Mouse (Mus musculus) liver, postnatal 0 days (tissue): ENCODE results near the gene Tnfaip8l1. TPM values are rescaled to one million over a fixed set of nuclear protein-coding genes. Genes with fewer than 3 reads are reported as not detected.

Experiments used
- ATAC-seq: fragments of 200-750 bp; cut with Nextera tagmentation; 2 replicates; pipeline ENCODE4 v1.8.0; 2017; ENCODE audit warnings: mild to moderate bottlenecking, moderate library complexity
- DNase-seq: peaks from one replicate; pipeline ENCODE4 v3.0.0-alpha.2; 2016
- H3K27ac ChIP-seq: fragments of 300-500 bp; sonication (generic); 2 replicates; pipeline ENCODE4 v1.5.1; 2014; ENCODE audit warnings: antibody characterized with exemption, moderate library complexity, mild to moderate bottlenecking, low read depth
- H3K27me3 ChIP-seq: fragments of 300-500 bp; sonication (generic); 2 replicates; pipeline ENCODE4 v1.6.1; 2014; ENCODE audit warnings: low read length, control low read depth, mixed read lengths; ENCODE audit not compliant: insufficient read depth
- H3K36me3 ChIP-seq: fragments of 300-500 bp; sonication (generic); replicated peaks from 2 replicates; pipeline ENCODE4 v1.6.1; 2014; ENCODE audit warnings: mild to moderate bottlenecking, control low read depth, low read length, moderate library complexity, mixed read lengths; ENCODE audit not compliant: insufficient read depth
- H3K4me1 ChIP-seq: fragments of 300-500 bp; sonication (generic); 2 replicates; pipeline ENCODE4 v1.6.1; 2014; ENCODE audit warnings: antibody characterized with exemption, mild to moderate bottlenecking, control low read depth; ENCODE audit not compliant: insufficient read depth
- H3K4me2 ChIP-seq: fragments of 300-500 bp; sonication (generic); 2 replicates; pipeline ENCODE4 v1.6.1; 2014; ENCODE audit warnings: low read depth, mild to moderate bottlenecking, low read length, moderate library complexity, mixed read lengths
- H3K4me3 ChIP-seq: fragments of 300-500 bp; sonication (generic); 2 replicates; pipeline ENCODE4 v1.5.1; 2014; ENCODE audit warnings: low read depth, low read length
- H3K9ac ChIP-seq: fragments of 300-500 bp; sonication (generic); replicated peaks from 2 replicates; pipeline ENCODE4 v1.6.1; 2014; ENCODE audit warnings: mild to moderate bottlenecking, moderate library complexity
- H3K9me3 ChIP-seq: fragments of 300-500 bp; sonication (generic); 2 replicates; pipeline ENCODE4 v1.6.1; 2016; ENCODE audit warnings: mild to moderate bottlenecking, control low read depth, low read length, mixed read lengths
- CTCF ChIP-seq: sonication (generic); IDR thresholded peaks from 2 replicates; pipeline ENCODE4 v1.5.1; 2016; ENCODE audit warnings: antibody characterized with exemption, low read depth
- EP300 ChIP-seq: IDR thresholded peaks from 2 replicates; pipeline ENCODE4 v1.6.1; 2016; ENCODE audit warnings: antibody characterized with exemption, low read depth, mild to moderate bottlenecking
- WGBS: fragments of 180-500 bp; shearing (Covaris S2); extraction: QIAGEN DNeasy Blood & Tissue Kit; methylation state at CpG from one replicate; pipeline ENCODE4 v1.1.7; 2014; ENCODE audit not compliant: insufficient replicate concordance; 5-methylcytosine and 5-hydroxymethylcytosine counted together
- polyA plus RNA-seq: library from polyadenylated mRNA; unstranded; fragments of >200 nt; fragmentation: Nextera tagmentation; extraction: Ambion mirVana; gene quantifications from 2 replicates; pipeline ENCODE4 v1.2.1, GENCODE M21; 2015

Tnfaip8l1 gene
- polyA plus RNA-seq, 1 experiment from 2014 or later: 3.3 TPM

DNA sequence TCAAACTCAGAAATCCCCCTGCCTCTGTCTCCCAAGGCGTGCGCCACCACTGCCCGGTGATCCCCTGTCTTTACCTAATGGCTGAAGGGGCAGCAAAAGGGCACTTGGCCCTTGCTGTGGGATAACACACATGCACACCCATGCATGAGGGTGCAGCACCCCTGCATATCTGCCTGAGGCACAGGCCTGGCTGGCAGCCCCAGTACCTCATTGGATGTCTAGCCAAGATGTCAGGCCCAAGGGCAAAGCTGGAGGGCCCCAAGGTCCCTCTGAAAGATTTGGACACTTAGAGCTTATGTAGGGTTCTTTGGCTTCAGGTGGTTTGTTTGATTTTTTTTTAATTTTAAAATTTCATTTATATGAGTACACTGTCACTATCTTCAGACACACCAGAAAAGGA is 13.1 kb downstream of the Tnfaip8l1 start:
- TF ChIP-seq EP300 (no peak), CTCF (no peak)
- Histone ChIP-seq H3K9ac (no peak overlapping the region), H3K4me1 (peaks cover under 1% of the 10 kb centered on the region; the same call in 1 of the 2 replicates), H3K27me3 (no peaks in the 10 kb centered on the region), H3K9me3 (no peaks in the 10 kb centered on the region), H3K4me2 (no peak overlapping the region), H3K4me3 (no peak overlapping the region), H3K36me3 (peaks cover 29% of the 10 kb centered on the region), H3K27ac (no peak overlapping the region)
- WGBS: 92% methylated on average over 3 of the region's 3 CpGs
- DNase-seq: no peak
- no peak for ATAC-seq

DNA sequence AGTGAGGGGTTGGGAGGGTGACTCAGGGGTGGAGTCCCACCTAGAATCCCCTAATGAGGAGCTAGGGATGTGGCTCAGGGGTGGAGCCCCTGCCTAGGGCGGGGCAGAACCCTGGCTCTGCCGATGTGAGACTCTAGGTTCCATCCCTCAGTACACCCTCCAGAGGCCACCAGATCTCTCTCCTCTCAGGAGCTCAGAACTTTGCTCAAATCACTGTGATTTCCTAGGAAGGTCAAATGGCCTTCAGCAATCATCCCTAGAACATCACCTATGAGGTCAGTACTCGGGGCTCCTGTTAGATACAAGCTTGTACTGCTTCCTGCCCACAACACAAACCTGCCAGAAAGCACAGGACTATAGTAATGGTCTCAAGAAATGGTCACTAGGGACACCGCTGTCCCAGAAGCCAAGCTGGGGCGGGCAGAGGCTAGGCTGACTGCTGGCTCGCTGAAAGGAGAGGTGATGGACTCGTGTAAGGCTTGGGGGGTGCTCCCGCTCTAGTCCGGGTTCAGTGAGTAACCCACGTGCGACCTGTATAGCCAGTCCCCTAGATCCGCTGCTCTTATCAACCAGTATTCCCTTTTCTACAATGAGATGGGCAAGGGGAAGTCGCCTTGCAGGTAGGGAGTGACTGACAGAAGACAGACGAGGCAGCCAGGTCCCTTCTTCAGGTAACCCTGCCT is 20.8 kb downstream of the Tnfaip8l1 start:
- H3K27ac ChIP-seq: peak overlapping the region; percentile 80

DNA sequence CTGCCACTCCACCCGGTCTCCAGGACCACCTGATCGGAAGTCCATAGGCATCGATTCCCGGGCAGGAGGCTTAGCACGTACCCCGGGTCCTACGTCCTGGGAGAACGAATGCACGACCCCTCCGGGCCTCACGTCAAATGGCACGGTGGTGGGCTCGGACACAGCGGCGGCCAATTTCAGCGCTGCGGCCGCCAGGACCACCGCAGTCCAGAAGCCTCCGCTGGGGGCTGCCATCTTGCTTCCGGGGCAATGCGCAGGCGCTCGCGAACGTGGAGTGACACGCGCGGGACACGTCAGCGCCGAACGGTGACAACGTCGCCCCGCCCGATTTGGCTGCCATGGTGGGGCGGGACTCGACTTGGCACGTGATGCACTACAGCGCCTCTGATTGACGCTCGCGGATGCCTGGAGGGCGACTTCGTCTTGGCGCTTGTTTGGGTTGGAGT is 21.4 kb downstream of the Tnfaip8l1 start, which contains the start of gene Mydgf:
TSS of gene Mydgf (minus strand) at position 263 of the 446 bp plus-strand sequence.
- WGBS: under 1% methylated on average over 47 of the region's 47 CpGs
- H3K27me3 ChIP-seq: no peaks in the 10 kb centered on the region
- H3K36me3 ChIP-seq: peaks cover 28% of the 10 kb centered on the region
- ATAC-seq: peak; percentile 96
- peaks cover 20% of the 10 kb centered on the region for H3K4me1 ChIP-seq
- TF ChIP-seq EP300 (no peak), CTCF (0 out of 2 replicates have a peak, but pooled peaks have one; percentile 9)
- no peaks in the 10 kb centered on the region for H3K9me3 ChIP-seq
- peak within 1 kb of the TSS; percentile 87 for H3K4me3 ChIP-seq
- peak within 1 kb of the TSS; percentile 94 for H3K4me2 ChIP-seq
- peak; percentile 97 for DNase-seq
- H3K27ac ChIP-seq: peak within 1 kb of the TSS; percentile 80
- peak within 1 kb of the TSS; percentile 86 for H3K9ac ChIP-seq

More for the DNA sequence above, 20.8 kb downstream of the Tnfaip8l1 start:
- H3K9ac ChIP-seq: peak overlapping the region; percentile 86
- ATAC-seq (peak; percentile 51), DNase-seq (no peak)
- H3K4me2 ChIP-seq: peak overlapping the region; percentile 94
- peaks cover 20% of the 10 kb centered on the region for H3K4me1 ChIP-seq
- H3K4me3 ChIP-seq: peak overlapping the region; percentile 87
- H3K9me3 ChIP-seq: no peaks in the 10 kb centered on the region
- whole genome bisulfite sequencing: 1% methylated on average over 14 of the region's 14 CpGs
- H3K36me3 ChIP-seq: peaks cover 30% of the 10 kb centered on the region
- H3K27me3 ChIP-seq: no peaks in the 10 kb centered on the region
- TF ChIP-seq EP300: no peak
- TF ChIP-seq CTCF: no peak

DNA sequence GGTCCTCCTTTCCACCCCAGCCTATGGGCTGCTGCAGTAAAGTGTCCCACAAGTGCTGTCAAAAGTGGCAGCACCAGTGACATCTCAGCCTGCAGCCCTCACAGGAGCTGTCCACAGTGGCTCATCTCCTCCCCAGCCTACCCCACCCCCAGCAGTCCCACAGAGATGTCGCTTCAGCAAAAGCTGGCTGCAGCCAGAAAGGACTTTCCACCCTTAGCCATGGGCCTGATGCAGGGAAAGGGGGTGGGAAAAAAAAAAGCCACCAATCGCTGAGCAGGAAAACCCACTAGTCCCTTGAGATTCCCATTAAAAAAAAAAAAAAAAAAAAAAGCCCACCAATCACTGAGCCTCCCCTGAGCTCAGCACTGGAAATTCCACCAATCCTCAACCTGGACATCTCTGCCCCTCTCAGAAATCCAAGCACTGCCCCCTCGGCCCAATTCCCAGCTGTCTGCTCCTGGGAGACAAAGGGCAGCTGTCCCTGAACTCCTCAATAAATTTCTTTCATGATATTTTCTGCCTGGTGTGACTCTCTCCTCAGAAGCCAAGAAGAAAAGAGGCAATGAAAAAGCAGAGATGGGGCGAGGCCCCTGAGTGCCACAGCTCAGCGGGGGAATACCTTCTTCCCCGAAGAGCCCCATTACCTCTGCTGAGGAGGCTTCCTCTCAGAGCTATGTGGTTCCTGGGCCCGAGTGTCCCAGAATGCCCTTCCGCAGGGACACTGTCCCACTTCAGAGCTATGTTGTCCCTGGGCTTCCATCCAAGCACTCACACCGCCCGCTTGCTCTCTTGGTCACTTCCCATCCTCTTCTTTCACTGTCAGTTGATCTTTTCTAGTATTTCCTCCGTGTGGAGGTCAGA is 23.2 kb downstream of the Tnfaip8l1 start:
- ATAC-seq (no peak), DNase-seq (no peak)
- Histone ChIP-seq H3K27me3 (no peaks in the 10 kb centered on the region), H3K4me3 (no peak overlapping the region), H3K27ac (peak overlapping the region; percentile 44; the same call in 1 of the 2 replicates), H3K9ac (no peak overlapping the region), H3K4me2 (no peak overlapping the region), H3K4me1 (peaks cover 20% of the 10 kb centered on the region), H3K36me3 (peaks cover 27% of the 10 kb centered on the region), H3K9me3 (no peaks in the 10 kb centered on the region)
- WGBS: 56% methylated on average over 11 of the region's 11 CpGs
- TF ChIP-seq EP300 (no peak), CTCF (no peak)

DNA sequence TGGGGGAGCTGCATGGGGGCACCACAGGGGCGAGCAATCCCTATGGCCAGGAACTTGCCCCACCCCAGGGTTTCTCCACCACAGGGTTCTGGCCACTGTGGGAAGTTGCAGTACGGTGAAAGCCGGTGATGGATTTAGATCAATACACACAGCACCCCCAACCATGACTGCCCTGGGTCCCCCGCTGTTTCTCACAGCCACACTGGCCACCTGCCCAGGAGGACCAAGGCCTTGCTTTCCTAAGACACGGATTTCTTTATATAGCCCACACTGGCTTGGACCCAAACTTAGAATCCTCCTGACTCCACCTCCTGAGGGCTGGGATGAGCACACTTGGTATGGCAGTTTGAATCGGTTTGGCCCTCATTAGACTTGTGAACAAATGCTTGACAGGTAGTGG is 29.0 kb downstream of the Tnfaip8l1 start:
- H3K9ac ChIP-seq: no peak overlapping the region
- DNase-seq (no peak), ATAC-seq (no peak)
- H3K9me3 ChIP-seq: no peaks in the 10 kb centered on the region
- WGBS: 83% methylated on average over 6 of the region's 6 CpGs
- no peak overlapping the region for H3K4me3 ChIP-seq
- TF ChIP-seq CTCF (no peak), EP300 (no peak)
- no peaks in the 10 kb centered on the region for H3K27me3 ChIP-seq
- no peak overlapping the region for H3K27ac ChIP-seq
- no peak overlapping the region for H3K4me2 ChIP-seq
- H3K4me1 ChIP-seq: peaks cover 5% of the 10 kb centered on the region
- peaks cover 45% of the 10 kb centered on the region for H3K36me3 ChIP-seq

DNA sequence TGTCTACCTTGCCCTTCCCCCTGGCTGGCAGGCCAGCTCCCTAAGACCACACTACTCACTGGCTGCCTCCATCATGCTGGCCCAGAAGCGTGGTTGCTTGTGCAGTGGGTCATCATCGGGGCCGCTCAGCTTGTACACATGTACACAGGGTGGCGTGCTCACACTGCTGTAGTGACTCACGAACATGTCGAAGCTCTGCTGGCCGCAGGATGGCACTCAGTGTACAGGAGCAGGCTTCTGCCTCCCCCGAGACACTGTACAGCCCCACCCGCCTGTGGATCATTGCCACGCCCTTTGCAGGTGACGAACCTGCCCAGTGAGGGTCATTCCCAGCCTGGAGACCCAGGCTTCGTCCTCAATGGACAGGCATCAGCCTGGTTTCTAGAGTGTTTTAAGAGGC is 32.1 kb downstream of the Tnfaip8l1 start:
- WGBS: 76% methylated on average over 12 of the region's 12 CpGs
- peaks cover 66% of the 10 kb centered on the region for H3K36me3 ChIP-seq
- peak; percentile 28; the same call in 1 of the 2 replicates for ATAC-seq

More for the DNA sequence above, 32.1 kb downstream of the Tnfaip8l1 start:
- H3K27me3 ChIP-seq: no peaks in the 10 kb centered on the region
- no peak overlapping the region for H3K4me2 ChIP-seq
- H3K9me3 ChIP-seq: no peaks in the 10 kb centered on the region
- TF ChIP-seq CTCF: no peak
- TF ChIP-seq EP300: no peak
- 0 out of 2 replicates have a peak overlapping the region, but pooled peaks have one; percentile 12 for H3K27ac ChIP-seq
- H3K4me1 ChIP-seq: peaks cover 5% of the 10 kb centered on the region
- DNase-seq: no peak
- no peak overlapping the region for H3K4me3 ChIP-seq
- H3K9ac ChIP-seq: no peak overlapping the region
